Mouse (Mus musculus) thymus, adult 2 months (tissue): ENCODE results near the gene Fars2. TPM values are rescaled to one million over a fixed set of nuclear protein-coding genes. Genes with fewer than 3 reads are reported as not detected.

Experiments
- DNase-seq: peaks from one replicate; pipeline ENCODE4 v3.0.0; 2021
- H3K27ac ChIP-seq: fragments of 200-500 bp; 2 replicates; pipeline ENCODE4 v1.5.1; 2012; ENCODE audit warnings: low read length, control low read depth; ENCODE audit not compliant: control insufficient read depth, insufficient read depth
- H3K27me3 ChIP-seq: fragments of 200-500 bp; 2 replicates; pipeline ENCODE4 v1.6.1; 2012; ENCODE audit warnings: mild to moderate bottlenecking, low read length, moderate library complexity, mixed read lengths; ENCODE audit not compliant: control insufficient read depth, insufficient read depth
- H3K36me3 ChIP-seq: fragments of 200-500 bp; 2 replicates; pipeline ENCODE4 v1.6.1; 2012; ENCODE audit warnings: mild to moderate bottlenecking, low read length, moderate library complexity; ENCODE audit not compliant: control insufficient read depth, insufficient read depth
- H3K4me1 ChIP-seq: fragments of 200-500 bp; replicated peaks from 2 replicates; pipeline ENCODE4 v1.6.1; 2012; ENCODE audit warnings: low read length; ENCODE audit not compliant: control insufficient read depth, insufficient read depth
- H3K4me3 ChIP-seq: fragments of 200-500 bp; 2 replicates; pipeline ENCODE4 v1.5.1; 2012; ENCODE audit warnings: mild to moderate bottlenecking, low read length, control low read depth, moderate library complexity; ENCODE audit not compliant: control insufficient read depth, insufficient read depth
- CTCF ChIP-seq: fragments of 200-500 bp; IDR thresholded peaks from 2 replicates; pipeline ENCODE4 v1.5.1; 2012; ENCODE audit warnings: mild to moderate bottlenecking, control low read depth, low read length, moderate library complexity, borderline replicate concordance; ENCODE audit not compliant: control insufficient read depth, poor library complexity, insufficient read depth; ENCODE audit errors: extremely low read depth
- POLR2A ChIP-seq: fragments of 200-500 bp; IDR thresholded peaks from 2 replicates; pipeline ENCODE4 v1.6.1; 2012; ENCODE audit warnings: mild to moderate bottlenecking, low read length, control low read depth, moderate library complexity; ENCODE audit not compliant: control insufficient read depth, poor library complexity, insufficient read depth; ENCODE audit errors: extremely low read depth
- WGBS: fragments of 180-500 bp; shearing (Covaris S2); methylation state at CpG from one replicate; pipeline ENCODE4 v1.1.7; 2018; 5-methylcytosine and 5-hydroxymethylcytosine counted together
- polyA plus RNA-seq: library from polyadenylated mRNA; depleted of rRNA; stranded (reverse); fragments of >200 nt; gene quantifications from 2 replicates; pipeline ENCODE4 v1.2.3, GENCODE M21; 2012

Gene Fars2
- polyA plus RNA-seq, 1 experiment: 47.6 TPM

- no peaks in the 10 kb centered on the region for H3K4me1 ChIP-seq
- no peak for TF ChIP-seq POLR2A
- no peak for TF ChIP-seq CTCF
Observed at GRCm38 (mm10) chr13:36683581-36683980, 566.4 kb downstream of the Fars2 start.

GRCm38 (mm10) chr13:36695516-36696201 is 578.4 kb downstream of the Fars2 start:
- H3K36me3 ChIP-seq: no peaks in the 10 kb centered on the region

More at GRCm38 (mm10) chr13:36683581-36683980, 566.4 kb downstream of the Fars2 start:
- WGBS: 91% methylated on average over 4 of the region's 4 CpGs
- H3K27me3 ChIP-seq: no peaks in the 10 kb centered on the region
- DNase-seq: no peak
- H3K36me3 ChIP-seq: no peaks in the 10 kb centered on the region
- no peak overlapping the region for H3K27ac ChIP-seq
- no peak overlapping the region for H3K4me3 ChIP-seq

GRCm38 (mm10) chr13:36696351-36696771 is 579.1 kb downstream of the Fars2 start:
- Histone ChIP-seq H3K27me3 (no peaks in the 10 kb centered on the region), H3K4me1 (no peaks in the 10 kb centered on the region), H3K4me3 (no peak overlapping the region), H3K36me3 (no peaks in the 10 kb centered on the region), H3K27ac (no peak overlapping the region)
- no peak for DNase-seq
- 77% methylated on average over 8 of the region's 8 CpGs for WGBS
- TF ChIP-seq CTCF (no peak), POLR2A (no peak)

More at GRCm38 (mm10) chr13:36695516-36696201, 578.4 kb downstream of the Fars2 start:
- DNase-seq: no peak
- H3K27ac ChIP-seq: no peak overlapping the region
- no peaks in the 10 kb centered on the region for H3K27me3 ChIP-seq
- H3K4me3 ChIP-seq: no peak overlapping the region
- WGBS: 7% methylated on average over 7 of the region's 7 CpGs
- TF ChIP-seq POLR2A: no peak
- no peak for TF ChIP-seq CTCF
- no peaks in the 10 kb centered on the region for H3K4me1 ChIP-seq

- no peak for DNase-seq
- Histone ChIP-seq H3K4me1 (no peaks in the 10 kb centered on the region), H3K27me3 (no peaks in the 10 kb centered on the region), H3K4me3 (no peak overlapping the region), H3K36me3 (no peaks in the 10 kb centered on the region), H3K27ac (no peak overlapping the region)
- TF ChIP-seq CTCF (no peak), POLR2A (no peak)
- WGBS: 80% methylated on average over 3 of the region's 3 CpGs
Observed at GRCm38 (mm10) chr13:36707088-36707690, 590.0 kb downstream of the Fars2 start.

DNA sequence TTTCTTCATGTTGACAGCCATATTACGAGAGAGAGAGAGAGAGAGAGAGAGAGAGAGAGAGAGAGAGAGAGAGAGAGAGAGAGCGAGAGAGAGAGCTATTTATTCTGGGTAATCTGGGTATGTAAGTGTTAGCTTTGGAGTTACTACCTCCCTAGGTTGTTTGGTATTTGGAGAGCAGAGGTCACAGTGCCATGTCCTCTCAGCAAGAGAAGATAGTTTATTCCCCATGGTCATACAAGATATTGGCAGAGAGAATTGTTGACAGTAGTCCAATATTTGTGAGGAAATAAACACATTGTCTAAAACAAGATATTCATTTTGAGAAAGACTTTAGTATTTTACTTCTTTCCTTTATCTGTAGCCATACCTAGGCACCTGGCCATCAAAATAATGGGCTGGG is 596.9 kb downstream of the Fars2 start:
- TF ChIP-seq POLR2A (no peak), CTCF (no peak)
- 82% methylated on average over 2 of the region's 2 CpGs for WGBS

GRCm38 (mm10) chr13:36716708-36717107 is 599.5 kb downstream of the Fars2 start:
- Histone ChIP-seq H3K27ac (no peak overlapping the region), H3K36me3 (no peaks in the 10 kb centered on the region), H3K4me1 (no peaks in the 10 kb centered on the region), H3K4me3 (no peak overlapping the region), H3K27me3 (no peaks in the 10 kb centered on the region)
- TF ChIP-seq POLR2A (no peak), CTCF (no peak)
- WGBS: 81% methylated on average over 2 of the region's 2 CpGs
- DNase-seq: no peak

More for the DNA sequence above, 596.9 kb downstream of the Fars2 start:
- DNase-seq: no peak
- Histone ChIP-seq H3K36me3 (no peaks in the 10 kb centered on the region), H3K27ac (no peak overlapping the region), H3K4me3 (no peak overlapping the region), H3K27me3 (no peaks in the 10 kb centered on the region), H3K4me1 (no peaks in the 10 kb centered on the region)
